Mouse (Mus musculus): ENCODE data around the gene Efhb. TPM values are rescaled to one million over a fixed set of nuclear protein-coding genes. Genes with fewer than 3 reads are reported as not detected.

Efhb gene
- polyA plus RNA-seq, 1 experiment from 2014 or later, result 0.73 TPM

GRCm38 (mm10) chr17:53465569-53465968, 2.4 kb upstream of the Efhb start:
- 49% methylated on average over 4 of the region's 4 CpGs for WGBS

DNA sequence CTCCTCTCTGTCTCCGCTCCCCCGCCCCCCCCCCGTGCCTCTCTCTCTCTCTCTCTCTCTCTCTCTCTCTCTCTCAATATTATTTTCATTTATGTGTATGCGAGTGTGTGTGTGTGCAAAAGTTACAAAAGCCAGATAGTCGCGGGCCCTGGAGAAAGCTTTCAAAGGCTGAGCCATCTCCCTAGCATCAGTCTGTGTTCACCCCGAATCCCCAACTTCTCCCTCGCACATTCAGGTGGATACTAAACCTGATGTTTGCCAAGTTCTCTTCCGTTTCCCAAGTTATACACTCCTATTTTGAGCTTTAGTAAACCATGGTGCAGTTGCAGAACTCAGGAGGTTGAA, 347 bp upstream of the Efhb start:
- no peak for ATAC-seq (ENCODE audit: insufficient read depth, low FRiP score, low read depth)
- Histone ChIP-seq H3K9ac (no peak overlapping the region), H3K9me3 (no peaks in the 10 kb centered on the region), H3K36me3 (no peaks in the 10 kb centered on the region), H3K27ac (no peak overlapping the region), H3K4me2 (peak overlapping the region; percentile 69), H3K4me1 (0 out of 2 replicates have a peak, but pooled peaks cover 4% of the 10 kb centered on the region), H3K4me3 (replicated peaks) (peak overlapping the region; percentile 41), H3K27me3 (replicated peaks) (no peaks in the 10 kb centered on the region)
- 17% methylated on average over 6 of the region's 9 CpGs for WGBS

More at GRCm38 (mm10) chr17:53465569-53465968, 2.4 kb upstream of the Efhb start:
- Histone ChIP-seq H3K9me3 (no peaks in the 10 kb centered on the region), H3K4me1 (0 out of 2 replicates have a peak, but pooled peaks cover 4% of the 10 kb centered on the region), H3K36me3 (no peaks in the 10 kb centered on the region), H3K27me3 (replicated peaks) (no peaks in the 10 kb centered on the region), H3K4me2 (no peak overlapping the region), H3K9ac (no peak overlapping the region), H3K27ac (no peak overlapping the region), H3K4me3 (replicated peaks) (no peak overlapping the region)
- ATAC-seq (ENCODE audit: insufficient read depth, low FRiP score, low read depth), result no peak

- ATAC-seq (ENCODE audit: insufficient read depth, low FRiP score, low read depth), result no peak
- H3K4me2 ChIP-seq, result no peak overlapping the region
- no peak overlapping the region for H3K4me3 ChIP-seq (replicated peaks)
- no peak overlapping the region for H3K27ac ChIP-seq
- H3K9me3 ChIP-seq, result no peaks in the 10 kb centered on the region
- 69% methylated on average over 1 of the region's 1 CpGs for WGBS
- H3K9ac ChIP-seq, result no peak overlapping the region
- no peaks in the 10 kb centered on the region for H3K27me3 ChIP-seq (replicated peaks)
- H3K4me1 ChIP-seq, result no peaks in the 10 kb centered on the region
- H3K36me3 ChIP-seq, result no peaks in the 10 kb centered on the region
Observed at GRCm38 (mm10) chr17:53456742-53457141, 6.4 kb downstream of the Efhb start.

- no peak overlapping the region for H3K9ac ChIP-seq
- H3K27ac ChIP-seq, result no peak overlapping the region
- H3K27me3 ChIP-seq (replicated peaks), result no peaks in the 10 kb centered on the region
- no peaks in the 10 kb centered on the region for H3K9me3 ChIP-seq
- H3K36me3 ChIP-seq, result no peaks in the 10 kb centered on the region
- ATAC-seq (ENCODE audit: insufficient read depth, low FRiP score, low read depth), result no peak
- 84% methylated on average over 2 of the region's 2 CpGs for WGBS
- H3K4me1 ChIP-seq, result no peaks in the 10 kb centered on the region
- H3K4me3 ChIP-seq (replicated peaks), result no peak overlapping the region
- no peak overlapping the region for H3K4me2 ChIP-seq
Observed at GRCm38 (mm10) chr17:53456152-53456551, 7.0 kb downstream of the Efhb start.

GRCm38 (mm10) chr17:53402689-53403306, 60.3 kb downstream of the Efhb start:
- no peak for ATAC-seq (ENCODE audit: insufficient read depth, low FRiP score, low read depth)
- Histone ChIP-seq H3K27me3 (replicated peaks) (no peaks in the 10 kb centered on the region), H3K4me3 (replicated peaks) (no peak overlapping the region), H3K9me3 (no peaks in the 10 kb centered on the region), H3K27ac (no peak overlapping the region), H3K4me2 (no peak overlapping the region), H3K9ac (no peak overlapping the region), H3K4me1 (no peaks in the 10 kb centered on the region), H3K36me3 (no peaks in the 10 kb centered on the region)
- 38% methylated on average over 10 of the region's 10 CpGs for WGBS

DNA sequence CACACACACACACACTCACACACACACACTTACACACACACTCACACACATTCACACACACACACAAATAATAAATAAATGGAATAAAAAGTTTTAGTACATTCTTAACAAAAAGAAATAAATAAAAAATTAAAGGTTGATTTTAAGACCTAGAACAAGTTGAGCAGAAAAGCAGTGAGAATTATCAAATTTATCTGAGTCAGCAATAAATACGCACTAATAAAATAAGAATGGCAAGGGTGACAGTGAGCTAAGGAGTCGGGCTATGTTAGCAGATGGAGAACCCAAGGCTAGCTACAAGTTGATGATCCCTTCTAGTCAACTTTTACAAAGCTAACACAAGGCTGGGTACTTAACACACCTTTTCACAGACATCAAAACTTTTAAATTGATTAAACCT, 69.9 kb downstream of the Efhb start:
- no peaks in the 10 kb centered on the region for H3K27me3 ChIP-seq (replicated peaks)
- H3K4me2 ChIP-seq, result no peak overlapping the region
- no peak overlapping the region for H3K4me3 ChIP-seq (replicated peaks)
- no peaks in the 10 kb centered on the region for H3K9me3 ChIP-seq
- H3K36me3 ChIP-seq, result no peaks in the 10 kb centered on the region
- WGBS, result 87% methylated on average over 2 of the region's 2 CpGs
- ATAC-seq (ENCODE audit: insufficient read depth, low FRiP score, low read depth), result no peak
- no peaks in the 10 kb centered on the region for H3K4me1 ChIP-seq
- H3K9ac ChIP-seq, result no peak overlapping the region
- H3K27ac ChIP-seq, result no peak overlapping the region

DNA sequence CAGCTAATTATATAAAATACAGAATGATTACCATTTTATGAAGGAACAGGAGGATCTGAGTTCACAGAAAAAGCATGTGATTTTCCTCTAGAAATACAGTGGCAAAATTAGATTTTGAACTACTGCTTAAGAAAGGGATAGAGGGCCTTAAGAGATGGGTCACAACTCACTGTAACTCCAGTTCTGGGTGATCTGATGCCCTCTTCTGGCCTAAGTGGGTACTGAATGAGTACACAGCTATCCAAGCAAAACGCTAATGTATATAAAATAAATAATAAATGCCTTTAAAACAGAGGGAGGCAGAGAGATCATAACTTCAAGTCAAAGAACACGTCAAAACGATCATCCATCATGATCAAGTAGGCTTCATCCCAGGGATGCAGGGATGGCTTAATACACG, 73.6 kb downstream of the Efhb start:
- Histone ChIP-seq H3K27ac (no peak overlapping the region), H3K4me3 (replicated peaks) (no peak overlapping the region), H3K4me1 (no peaks in the 10 kb centered on the region), H3K4me2 (no peak overlapping the region), H3K36me3 (no peaks in the 10 kb centered on the region), H3K9ac (no peak overlapping the region), H3K9me3 (no peaks in the 10 kb centered on the region), H3K27me3 (replicated peaks) (no peaks in the 10 kb centered on the region)
- ATAC-seq (ENCODE audit: insufficient read depth, low FRiP score, low read depth), result no peak
- 41% methylated on average over 4 of the region's 4 CpGs for WGBS

DNA sequence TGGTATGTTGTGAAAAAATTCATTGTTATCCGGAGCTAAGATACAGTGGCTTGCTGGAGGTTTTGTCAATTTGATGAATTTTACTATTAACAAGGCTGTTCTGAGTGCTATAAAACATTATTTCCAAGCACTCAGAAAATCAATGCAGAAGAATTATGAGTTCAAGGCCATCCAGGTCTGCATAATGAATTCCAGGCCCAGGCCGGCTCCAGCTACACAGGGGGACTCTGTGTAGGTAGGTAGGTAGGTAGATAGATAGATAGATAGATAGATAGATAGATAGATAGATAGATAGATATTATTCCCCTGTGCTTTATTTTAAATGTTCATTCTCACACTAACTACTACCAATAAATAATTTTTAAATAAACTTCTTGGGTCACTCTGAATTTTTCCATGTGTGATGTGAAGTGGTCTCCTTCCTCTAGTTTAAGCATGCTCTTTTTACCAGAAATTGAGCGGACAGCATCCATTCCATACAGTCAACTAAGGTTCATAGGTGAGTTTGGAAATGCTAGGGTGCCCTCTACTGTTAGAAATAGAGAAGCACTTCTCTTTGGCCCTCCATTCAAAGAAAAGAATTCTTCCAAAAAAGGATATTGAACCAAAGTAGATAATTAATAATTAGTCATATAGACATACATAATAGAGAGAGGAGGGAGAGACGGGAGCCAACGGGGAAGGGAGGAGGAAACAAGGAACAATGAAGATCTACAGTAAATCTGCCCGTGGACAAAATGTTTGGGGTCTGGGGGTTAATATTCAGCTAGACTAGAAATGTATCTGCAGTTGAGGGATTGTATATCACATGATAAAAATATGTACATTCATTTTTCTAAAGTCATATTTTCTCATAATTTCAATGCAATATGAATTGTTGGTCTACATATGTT, 75.3 kb downstream of the Efhb start:
- 41% methylated on average over 6 of the region's 6 CpGs for WGBS

DNA sequence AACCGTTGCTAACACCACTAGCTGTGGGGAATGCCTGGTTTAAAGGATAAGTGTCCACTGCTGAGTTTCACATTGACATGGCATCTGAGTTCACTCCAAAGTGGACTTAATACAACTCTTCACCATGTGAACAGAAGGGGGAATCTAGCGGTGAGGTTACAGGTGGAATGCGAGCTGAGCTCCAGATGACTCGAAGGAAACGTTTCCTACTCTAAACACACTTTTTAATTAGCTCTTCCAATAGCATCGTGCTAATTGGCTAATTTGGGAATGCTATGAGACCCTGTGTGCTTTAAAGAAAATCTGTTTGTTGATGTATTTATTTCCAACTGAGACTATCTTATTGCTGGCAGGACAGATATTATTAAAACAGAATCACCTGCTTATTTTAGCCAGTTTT, 76.3 kb downstream of the Efhb start:
- Histone ChIP-seq H3K4me1 (no peaks in the 10 kb centered on the region), H3K4me2 (no peak overlapping the region), H3K9ac (no peak overlapping the region), H3K36me3 (no peaks in the 10 kb centered on the region), H3K27me3 (replicated peaks) (no peaks in the 10 kb centered on the region), H3K9me3 (no peaks in the 10 kb centered on the region), H3K27ac (no peak overlapping the region), H3K4me3 (replicated peaks) (no peak overlapping the region)
- ATAC-seq (ENCODE audit: insufficient read depth, low FRiP score, low read depth), result no peak
- 75% methylated on average over 6 of the region's 6 CpGs for WGBS

More for the DNA sequence above, 75.3 kb downstream of the Efhb start:
- Histone ChIP-seq H3K9me3 (no peaks in the 10 kb centered on the region), H3K4me1 (no peaks in the 10 kb centered on the region), H3K27me3 (replicated peaks) (no peaks in the 10 kb centered on the region), H3K36me3 (no peaks in the 10 kb centered on the region), H3K27ac (no peak overlapping the region), H3K4me3 (replicated peaks) (no peak overlapping the region), H3K9ac (no peak overlapping the region), H3K4me2 (no peak overlapping the region)
- no peak for ATAC-seq (ENCODE audit: insufficient read depth, low FRiP score, low read depth)

DNA sequence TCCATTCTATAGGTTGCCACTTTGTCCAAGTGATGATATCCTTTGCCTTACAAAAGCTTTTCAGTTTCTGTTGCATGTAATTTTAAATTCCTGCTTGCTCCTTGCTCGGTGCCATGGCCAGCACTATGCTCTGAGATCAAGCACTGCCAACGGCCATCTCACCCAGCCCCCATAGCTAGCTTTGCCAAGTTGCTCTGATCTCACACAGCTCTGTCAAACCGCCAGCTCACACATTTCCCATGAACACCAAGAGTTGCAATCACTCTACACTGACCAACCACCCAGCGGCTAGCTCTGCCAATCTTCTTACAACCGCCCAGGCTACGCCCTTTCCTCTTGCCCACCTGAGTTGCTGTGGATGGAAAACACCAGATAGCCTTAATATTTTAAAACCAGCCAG, 99.0 kb downstream of the Efhb start:
- H3K9ac ChIP-seq, result no peak overlapping the region
- H3K36me3 ChIP-seq, result no peaks in the 10 kb centered on the region
- no peak overlapping the region for H3K27ac ChIP-seq
- H3K4me3 ChIP-seq (replicated peaks), result no peak overlapping the region
- WGBS, result 87% methylated on average over 6 of the region's 6 CpGs
- no peak overlapping the region for H3K4me2 ChIP-seq
- H3K27me3 ChIP-seq (replicated peaks), result no peaks in the 10 kb centered on the region
- no peaks in the 10 kb centered on the region for H3K9me3 ChIP-seq
- no peak for ATAC-seq (ENCODE audit: insufficient read depth, low FRiP score, low read depth)
- H3K4me1 ChIP-seq, result no peaks in the 10 kb centered on the region
